Mouse (Mus musculus): ENCODE measurements at regions not wholly inside any gene's neighbourhood (a gene's known extent, or its start where the extent isn't known, plus 50 kb on each side); places are given as distances from the start of the nearest gene placed in this dataset.

GRCm38 (mm10) chr16:30778945-30779344 lies 179.4 kb downstream of the Fam43a start:
- Histone ChIP-seq H3K27me3 (ENCODE audit: control insufficient read depth, insufficient read depth, low read length) (no peaks in the 10 kb centered on the region), H3K27ac (ENCODE audit: control insufficient read depth, insufficient read depth, low read length) (no peak overlapping the region), H3K36me3 (ENCODE audit: control insufficient read depth, insufficient read depth, low read length) (no peaks in the 10 kb centered on the region), H3K4me3 (ENCODE audit: control insufficient read depth, insufficient read depth, low read length) (no peak overlapping the region), H3K4me1 (replicated peaks; ENCODE audit: control insufficient read depth, insufficient read depth, low read length) (no peaks in the 10 kb centered on the region)
- 85% methylated on average over 5 of the region's 5 CpGs for WGBS
- DNase-seq = no peak
- TF ChIP-seq CTCF (IDR thresholded peaks at IDR 0.05; ENCODE audit: borderline replicate concordance, control insufficient read depth, extremely low read depth, insufficient read depth, low read length, poor library complexity) = no peak

GRCm38 (mm10) chr16:30784261-30784660 lies 184.7 kb downstream of the Fam43a start:
- Histone ChIP-seq H3K36me3 (ENCODE audit: control insufficient read depth, insufficient read depth, low read length) (no peaks in the 10 kb centered on the region), H3K4me1 (replicated peaks; ENCODE audit: control insufficient read depth, insufficient read depth, low read length) (peaks cover 7% of the 10 kb centered on the region), H3K27me3 (ENCODE audit: control insufficient read depth, insufficient read depth, low read length) (no peaks in the 10 kb centered on the region), H3K4me3 (ENCODE audit: control insufficient read depth, insufficient read depth, low read length) (no peak overlapping the region), H3K27ac (ENCODE audit: control insufficient read depth, insufficient read depth, low read length) (no peak overlapping the region)
- TF ChIP-seq POLR2A (IDR thresholded peaks at IDR 0.05; ENCODE audit: control insufficient read depth, extremely low read depth, insufficient read depth, low read length, poor library complexity) (no peak), CTCF (IDR thresholded peaks at IDR 0.05; ENCODE audit: borderline replicate concordance, control insufficient read depth, extremely low read depth, insufficient read depth, low read length, poor library complexity) (no peak)
- DNase-seq = no peak
- WGBS = 97% methylated on average over 5 of the region's 5 CpGs

- TF ChIP-seq POLR2A (IDR thresholded peaks at IDR 0.05; ENCODE audit: control insufficient read depth, extremely low read depth, insufficient read depth, low read length, poor library complexity) (no peak), CTCF (IDR thresholded peaks at IDR 0.05; ENCODE audit: borderline replicate concordance, control insufficient read depth, extremely low read depth, insufficient read depth, low read length, poor library complexity) (no peak)
- no peaks in the 10 kb centered on the region for H3K36me3 ChIP-seq (ENCODE audit: control insufficient read depth, insufficient read depth, low read length)
- H3K27me3 ChIP-seq (ENCODE audit: control insufficient read depth, insufficient read depth, low read length) = no peaks in the 10 kb centered on the region
- 86% methylated on average over 1 of the region's 1 CpGs for WGBS
- H3K4me3 ChIP-seq (ENCODE audit: control insufficient read depth, insufficient read depth, low read length) = no peak overlapping the region
- H3K27ac ChIP-seq (ENCODE audit: control insufficient read depth, insufficient read depth, low read length) = no peak overlapping the region
- DNase-seq = no peak
- peaks cover 7% of the 10 kb centered on the region for H3K4me1 ChIP-seq (replicated peaks; ENCODE audit: control insufficient read depth, insufficient read depth, low read length)
These were observed 185.4 kb downstream of the Fam43a start for GRCm38 (mm10) chr16:30784949-30785348.

GRCm38 (mm10) chr16:30786060-30786459 lies 186.5 kb downstream of the Fam43a start:
- Histone ChIP-seq H3K27me3 (ENCODE audit: control insufficient read depth, insufficient read depth, low read length) (no peaks in the 10 kb centered on the region), H3K4me3 (ENCODE audit: control insufficient read depth, insufficient read depth, low read length) (no peak overlapping the region), H3K27ac (ENCODE audit: control insufficient read depth, insufficient read depth, low read length) (no peak overlapping the region), H3K4me1 (replicated peaks; ENCODE audit: control insufficient read depth, insufficient read depth, low read length) (peaks cover 7% of the 10 kb centered on the region), H3K36me3 (ENCODE audit: control insufficient read depth, insufficient read depth, low read length) (no peaks in the 10 kb centered on the region)
- WGBS = 98% methylated on average over 3 of the region's 3 CpGs
- TF ChIP-seq CTCF (IDR thresholded peaks at IDR 0.05; ENCODE audit: borderline replicate concordance, control insufficient read depth, extremely low read depth, insufficient read depth, low read length, poor library complexity) (no peak), POLR2A (IDR thresholded peaks at IDR 0.05; ENCODE audit: control insufficient read depth, extremely low read depth, insufficient read depth, low read length, poor library complexity) (no peak)
- DNase-seq = no peak

- Histone ChIP-seq H3K4me3 (ENCODE audit: control insufficient read depth, insufficient read depth, low read length) (no peak overlapping the region), H3K4me1 (replicated peaks; ENCODE audit: control insufficient read depth, insufficient read depth, low read length) (peaks cover 7% of the 10 kb centered on the region), H3K27me3 (ENCODE audit: control insufficient read depth, insufficient read depth, low read length) (no peaks in the 10 kb centered on the region), H3K27ac (ENCODE audit: control insufficient read depth, insufficient read depth, low read length) (no peak overlapping the region), H3K36me3 (ENCODE audit: control insufficient read depth, insufficient read depth, low read length) (no peaks in the 10 kb centered on the region)
- DNase-seq = no peak
- TF ChIP-seq CTCF (IDR thresholded peaks at IDR 0.05; ENCODE audit: borderline replicate concordance, control insufficient read depth, extremely low read depth, insufficient read depth, low read length, poor library complexity) (no peak), POLR2A (IDR thresholded peaks at IDR 0.05; ENCODE audit: control insufficient read depth, extremely low read depth, insufficient read depth, low read length, poor library complexity) (no peak)
- 97% methylated on average over 1 of the region's 1 CpGs for WGBS
These were observed 187.8 kb downstream of the Fam43a start for GRCm38 (mm10) chr16:30787351-30787750.

GRCm38 (mm10) chr16:30788321-30788781 lies 188.8 kb downstream of the Fam43a start:
- H3K36me3 ChIP-seq (ENCODE audit: control insufficient read depth, insufficient read depth, low read length) = no peaks in the 10 kb centered on the region
- DNase-seq = no peak
- H3K27ac ChIP-seq (ENCODE audit: control insufficient read depth, insufficient read depth, low read length) = no peak overlapping the region; the same call in 1 of the 2 replicates
- H3K27me3 ChIP-seq (ENCODE audit: control insufficient read depth, insufficient read depth, low read length) = no peaks in the 10 kb centered on the region
- 57% methylated on average over 11 of the region's 11 CpGs for WGBS
- TF ChIP-seq POLR2A (IDR thresholded peaks at IDR 0.05; ENCODE audit: control insufficient read depth, extremely low read depth, insufficient read depth, low read length, poor library complexity) (no peak), CTCF (IDR thresholded peaks at IDR 0.05; ENCODE audit: borderline replicate concordance, control insufficient read depth, extremely low read depth, insufficient read depth, low read length, poor library complexity) (no peak)
- H3K4me3 ChIP-seq (ENCODE audit: control insufficient read depth, insufficient read depth, low read length) = no peak overlapping the region
- peaks cover 7% of the 10 kb centered on the region for H3K4me1 ChIP-seq (replicated peaks; ENCODE audit: control insufficient read depth, insufficient read depth, low read length)

All from thymus, adult 2 months (tissue).